Mouse (Mus musculus) thymus, postnatal 25 days (tissue): Measurements from ENCODE around the gene Cmtm8.

ENCODE experiments used
- DNase-seq: peaks from one replicate; pipeline ENCODE4 v3.0.0; 2022

Gene Cmtm8

DNA sequence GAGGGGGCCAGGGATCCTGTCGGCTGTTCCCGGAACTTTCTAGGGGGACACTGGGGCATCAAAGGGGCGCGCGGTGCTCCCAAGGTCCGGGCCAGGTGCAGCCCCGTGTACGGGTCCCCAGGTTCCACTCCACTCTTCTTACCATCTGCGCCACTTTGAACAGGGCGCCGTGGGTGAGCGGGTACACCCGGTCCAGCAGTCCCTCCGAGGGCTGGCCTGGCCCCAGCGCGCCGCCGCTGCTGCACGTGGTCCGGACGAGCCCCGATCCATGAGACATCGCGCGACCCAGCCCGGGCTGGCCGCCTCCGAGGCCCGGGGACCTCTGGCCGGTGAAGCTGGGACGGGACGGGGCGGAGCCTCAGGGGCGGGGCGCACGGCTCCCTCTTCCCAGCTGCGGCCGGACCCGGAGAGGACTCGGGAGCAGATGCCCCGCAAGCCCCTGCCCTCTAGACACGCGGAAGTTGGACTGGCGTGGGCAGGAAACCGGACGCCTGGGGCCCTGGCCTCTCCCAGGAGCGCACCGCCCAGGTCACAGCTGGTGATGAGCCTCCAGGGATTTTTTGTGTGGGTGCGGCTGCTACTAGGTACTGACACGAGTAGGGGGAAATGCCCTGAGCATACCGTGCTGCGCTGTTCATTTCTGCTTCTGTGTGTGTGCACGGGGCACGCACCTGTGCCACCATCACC, 62.3 kb downstream of the Cmtm8 start, which contains the start of gene Cmtm7:
Gene Cmtm7, minus strand, starts transcription at position 331 of the 687 bp plus-strand sequence.
- peak; percentile 82 for DNase-seq

DNA sequence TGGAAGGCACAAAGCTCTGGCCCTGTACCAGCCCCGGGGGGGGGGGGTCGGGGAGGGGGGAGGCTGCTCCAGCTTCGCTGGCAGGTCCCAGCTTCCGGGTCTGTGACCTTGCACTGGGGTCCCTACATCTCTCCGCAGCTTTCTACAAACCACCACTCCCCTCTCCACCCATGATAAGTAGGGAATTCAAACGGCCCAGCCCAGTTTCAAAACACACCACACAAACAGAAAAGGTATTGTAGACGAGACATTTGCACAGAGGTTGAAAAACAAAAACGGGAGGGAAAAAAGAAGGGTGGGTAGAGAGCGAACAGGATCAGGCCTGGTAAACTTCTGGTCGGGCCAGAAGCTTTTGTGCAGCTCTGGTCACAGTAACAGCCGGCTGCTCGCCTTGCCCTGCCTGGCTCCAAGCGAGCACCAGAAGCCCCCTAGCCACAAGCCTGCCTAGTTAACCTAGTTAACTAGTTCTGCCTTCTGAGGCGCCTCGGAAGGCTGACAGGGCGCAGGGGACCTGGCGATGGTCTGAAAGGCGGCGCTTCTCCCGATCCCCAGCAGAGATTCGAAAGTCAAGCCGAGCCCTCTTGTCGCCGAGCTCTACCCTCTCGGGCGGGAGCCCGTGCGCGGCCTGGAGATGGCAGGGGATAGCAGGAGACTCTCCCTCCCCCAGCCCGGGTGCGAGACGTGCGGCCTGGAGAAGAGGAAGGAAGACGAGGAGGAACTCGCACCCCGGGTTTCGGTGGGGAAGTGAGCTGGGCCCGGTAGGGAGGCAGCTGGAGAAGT, 63.0 kb downstream of the Cmtm8 start:
- DNase-seq = peak; percentile 71

DNA sequence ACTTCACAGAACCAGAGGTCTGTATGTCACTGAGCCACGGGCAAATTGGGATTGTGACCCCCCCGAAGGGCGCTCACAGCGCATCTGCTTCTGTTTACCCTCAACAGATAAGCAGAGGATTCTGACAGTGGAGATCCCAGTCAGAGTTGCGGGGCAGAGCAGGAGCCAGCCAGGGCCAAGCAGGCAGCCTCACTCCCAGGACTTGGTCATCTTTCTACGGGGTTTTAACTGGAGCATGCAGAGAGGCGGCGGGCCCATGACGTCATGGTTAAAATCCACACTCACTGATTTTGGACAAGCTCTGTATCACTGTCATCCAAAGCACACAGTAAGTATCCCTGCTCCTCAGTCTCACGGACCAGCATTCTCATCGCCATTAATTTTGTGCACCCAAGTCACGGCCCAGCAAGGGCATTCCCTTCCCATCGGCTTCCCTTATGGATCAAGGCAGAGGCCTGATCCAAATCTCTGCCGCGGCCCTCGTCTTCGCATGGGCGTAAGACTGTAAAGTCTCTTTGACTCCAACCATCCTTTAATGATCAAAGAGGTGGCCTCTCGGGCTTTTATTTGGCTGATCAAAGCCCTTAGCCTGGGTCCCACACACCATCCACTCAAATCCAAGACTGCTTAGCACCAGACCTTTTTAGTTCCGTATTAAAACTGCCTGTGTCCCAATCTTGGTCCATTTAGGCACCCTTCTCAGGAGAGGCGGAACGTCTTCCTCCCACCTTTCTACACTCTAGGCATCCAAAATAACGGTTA, 63.8 kb downstream of the Cmtm8 start:
- peak; percentile 34 for DNase-seq

- peak; percentile 35 for DNase-seq
Measured at GRCm38 (mm10) chr9:114778877-114779276, 65.1 kb downstream of the Cmtm8 start.

GRCm38 (mm10) chr9:114778047-114778390, 65.9 kb downstream of the Cmtm8 start:
- DNase-seq = peak; percentile 56

- peak; percentile 37 for DNase-seq
Measured at GRCm38 (mm10) chr9:114777178-114778046, 66.5 kb downstream of the Cmtm8 start.

DNA sequence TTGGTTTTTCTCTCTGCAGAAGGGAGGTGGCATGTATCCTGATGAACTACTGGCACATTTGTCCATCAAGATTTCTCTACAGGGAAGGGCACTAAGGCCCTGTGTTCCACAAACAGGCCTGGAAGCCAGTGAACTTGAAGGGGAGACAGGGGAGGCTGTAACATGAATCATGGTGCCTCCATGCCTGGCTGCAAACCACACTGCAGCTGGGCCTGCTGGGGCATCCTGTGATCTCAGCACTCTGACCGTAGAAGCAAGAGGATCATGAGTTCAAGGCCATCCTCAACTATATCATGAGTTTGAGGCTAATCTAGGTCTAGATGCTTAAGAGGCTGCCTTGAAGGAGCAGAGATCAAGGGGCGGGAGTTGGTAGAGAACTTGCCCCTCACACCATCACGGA, 67.6 kb downstream of the Cmtm8 start:
- DNase-seq = peak; percentile 51

DNA sequence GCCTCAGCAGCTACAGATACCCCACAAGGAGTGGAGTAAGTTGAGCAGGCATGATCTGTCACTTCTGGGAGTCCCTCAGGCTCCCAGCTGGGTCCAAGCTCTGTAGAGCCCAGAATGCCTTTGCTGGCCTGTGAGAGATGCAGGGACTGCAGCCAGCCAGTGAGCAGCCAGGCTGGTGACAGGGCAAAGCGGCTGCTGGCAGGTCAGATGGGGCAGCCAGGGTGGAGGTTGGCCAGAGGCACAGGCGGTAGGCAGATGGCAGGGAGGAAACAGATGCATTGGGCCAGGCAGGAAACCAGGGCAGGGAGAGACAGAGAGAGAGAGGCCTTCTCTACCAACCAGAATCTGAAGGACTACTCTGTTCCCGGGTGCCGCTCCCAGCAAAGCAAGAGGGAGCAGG, 68.7 kb downstream of the Cmtm8 start:
- DNase-seq = peak; percentile 73

GRCm38 (mm10) chr9:114774629-114775028, 69.3 kb downstream of the Cmtm8 start:
- DNase-seq = no peak

DNA sequence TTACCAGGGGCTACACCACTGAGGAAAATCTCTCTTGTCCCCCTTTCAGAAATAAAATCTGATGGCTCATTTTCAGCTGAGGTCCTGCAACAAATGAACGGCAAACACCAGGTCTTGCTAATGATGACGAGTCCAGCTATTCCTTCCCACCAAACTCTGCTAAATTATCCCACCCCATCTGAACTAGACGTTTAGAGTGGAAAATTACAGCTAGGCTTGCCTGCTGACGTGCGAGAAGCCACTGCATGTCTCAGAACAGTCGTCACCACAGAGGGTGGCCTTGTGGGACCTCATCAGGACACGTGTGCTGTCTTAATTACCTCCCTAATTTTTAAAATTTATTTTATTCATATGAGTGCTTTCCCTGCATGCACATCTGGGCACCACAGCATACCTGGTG, 72.4 kb downstream of the Cmtm8 start:
- no peak for DNase-seq

GRCm38 (mm10) chr9:114770224-114770623, 73.7 kb downstream of the Cmtm8 start:
- DNase-seq = peak; percentile 51

DNA sequence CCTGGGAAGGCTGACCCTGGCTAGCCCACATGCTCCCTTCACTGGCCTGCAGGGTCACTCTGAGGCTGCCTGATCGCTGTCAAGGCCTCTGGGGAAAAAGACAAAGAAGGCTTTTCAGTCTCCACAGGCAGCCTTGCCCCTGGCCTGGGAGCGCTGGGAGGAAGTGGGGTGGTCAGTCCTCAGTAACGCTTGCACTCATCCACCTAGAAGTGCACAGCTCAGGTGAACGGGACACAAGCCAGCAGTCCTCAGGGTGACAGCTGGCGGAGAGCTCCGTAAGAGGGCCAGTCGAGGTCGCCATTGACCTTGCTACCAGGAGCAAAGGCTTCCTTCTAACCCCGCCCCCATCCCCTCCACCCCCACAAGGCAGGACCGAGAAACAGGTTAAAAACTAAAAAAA, 75.9 kb downstream of the Cmtm8 start:
- DNase-seq = no peak

DNA sequence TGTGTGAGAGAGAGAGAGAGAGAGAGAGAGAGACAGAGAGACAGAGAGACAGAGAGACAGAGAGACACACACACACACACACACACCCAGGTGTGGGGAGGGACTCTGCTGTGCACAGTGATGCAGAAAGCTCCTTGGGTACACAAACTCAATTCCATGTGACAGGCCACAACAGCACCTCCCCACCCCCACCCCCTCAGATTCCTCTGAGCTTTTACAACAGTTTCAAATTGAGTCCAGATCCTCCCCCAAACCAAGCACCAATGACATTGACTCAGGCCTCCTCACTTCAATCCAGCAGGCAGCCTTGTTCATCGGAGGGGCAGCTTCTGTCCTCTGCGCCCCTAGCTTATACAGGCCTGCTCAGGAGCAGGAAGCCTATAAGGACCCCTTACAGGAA, 76.4 kb downstream of the Cmtm8 start:
- DNase-seq = no peak

DNA sequence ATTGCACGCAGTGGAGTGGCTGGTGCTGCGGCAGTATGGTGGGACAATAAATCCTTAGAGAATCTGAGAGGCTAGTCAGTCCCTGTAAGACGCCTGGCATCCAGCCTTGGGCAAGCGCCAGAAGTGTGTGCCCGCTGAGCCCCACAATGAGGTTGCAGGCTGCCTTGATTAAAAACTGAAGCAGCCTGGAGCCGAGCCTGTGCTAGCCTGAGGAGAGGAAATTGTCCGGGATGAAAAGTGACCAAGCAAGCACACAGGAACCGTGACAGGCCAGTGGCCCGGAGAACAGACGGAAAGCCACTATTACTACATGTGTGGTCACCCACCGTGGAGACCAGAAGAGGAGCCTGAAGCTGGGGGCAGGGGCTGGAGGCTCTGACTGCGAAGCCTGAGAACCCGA, 76.9 kb downstream of the Cmtm8 start:
- no peak for DNase-seq

DNA sequence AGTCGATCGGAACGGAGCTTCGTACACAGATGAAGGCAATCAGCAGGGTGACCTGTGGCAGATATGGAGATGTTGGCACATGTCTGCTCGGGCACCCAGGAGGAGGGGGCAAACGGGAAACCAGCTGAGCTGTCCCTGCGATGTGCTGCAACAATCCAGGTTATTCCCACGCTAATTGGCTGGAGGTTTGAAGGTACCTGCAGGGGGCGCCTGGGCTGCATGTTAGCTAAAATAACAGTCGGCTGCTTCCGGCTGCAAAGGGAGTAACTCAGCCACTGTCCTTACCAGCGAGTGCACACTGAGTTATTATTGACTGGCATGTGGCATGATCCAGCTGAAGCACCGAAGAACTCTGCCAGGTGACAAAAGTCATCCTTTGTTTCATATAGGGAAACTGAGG, 80.6 kb downstream of the Cmtm8 start:
- peak; percentile 61 for DNase-seq

DNA sequence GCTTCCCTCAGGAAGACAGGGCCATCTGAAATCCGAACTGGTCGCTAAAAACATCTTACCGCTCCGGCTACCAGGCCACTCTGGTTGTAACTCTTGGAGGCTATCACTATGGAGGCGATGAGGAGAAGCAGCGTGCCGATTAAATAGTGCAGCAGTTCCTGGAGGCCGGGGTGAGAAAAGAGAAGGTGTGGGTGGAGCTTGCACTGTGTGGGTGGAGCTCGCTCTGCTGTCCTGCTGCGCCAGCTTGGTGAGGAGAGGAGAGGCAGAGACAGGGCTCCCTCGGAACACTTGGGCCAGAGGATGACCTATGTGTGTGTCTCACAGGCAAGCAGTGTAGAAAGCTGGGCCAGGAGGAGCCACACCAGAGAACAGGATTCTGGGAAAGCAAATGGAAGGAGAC, 82.1 kb downstream of the Cmtm8 start:
- DNase-seq = no peak

DNA sequence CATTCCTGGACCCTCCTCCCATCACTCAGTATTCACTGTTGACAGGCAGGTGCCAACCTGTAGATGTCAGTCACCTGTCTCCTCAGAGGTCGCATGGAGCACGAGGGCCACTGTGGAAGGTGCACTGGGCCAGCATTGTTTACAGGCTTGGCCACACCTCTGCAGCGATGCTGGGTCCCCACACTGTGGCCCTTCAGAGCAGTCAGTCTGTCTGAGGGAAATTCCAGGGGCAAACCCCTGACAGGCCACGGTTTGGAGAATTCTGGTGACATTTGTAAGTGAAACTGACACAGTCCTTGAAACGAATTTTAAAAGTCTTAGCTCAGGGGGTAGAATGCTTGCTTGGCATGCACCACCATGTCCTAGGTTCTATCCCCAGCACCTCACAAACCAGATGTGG, 83.6 kb downstream of the Cmtm8 start:
- DNase-seq = no peak

DNA sequence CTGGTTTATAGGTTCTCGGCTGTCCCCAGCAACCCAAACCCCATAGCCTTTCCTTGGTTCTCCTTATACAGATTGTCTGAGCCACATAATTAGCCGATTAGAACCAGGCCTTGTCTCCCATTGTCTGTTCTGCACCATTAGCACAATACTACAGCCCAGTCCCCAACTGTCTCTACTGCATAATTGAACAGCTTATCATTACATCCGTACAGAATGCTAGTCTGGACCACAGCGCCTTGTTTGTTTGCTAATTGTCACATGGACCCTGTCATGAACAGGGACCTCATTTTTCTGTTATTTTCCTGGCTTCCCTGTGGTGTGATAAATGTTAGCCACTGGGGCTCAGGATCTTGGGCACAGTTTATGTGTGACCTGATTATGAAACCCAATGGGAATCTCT, 84.1 kb downstream of the Cmtm8 start:
- DNase-seq = no peak

- no peak for DNase-seq
Measured at GRCm38 (mm10) chr9:114758801-114759200, 85.2 kb downstream of the Cmtm8 start.

- DNase-seq = no peak
Measured at GRCm38 (mm10) chr9:114758272-114758671, 85.7 kb downstream of the Cmtm8 start.

DNA sequence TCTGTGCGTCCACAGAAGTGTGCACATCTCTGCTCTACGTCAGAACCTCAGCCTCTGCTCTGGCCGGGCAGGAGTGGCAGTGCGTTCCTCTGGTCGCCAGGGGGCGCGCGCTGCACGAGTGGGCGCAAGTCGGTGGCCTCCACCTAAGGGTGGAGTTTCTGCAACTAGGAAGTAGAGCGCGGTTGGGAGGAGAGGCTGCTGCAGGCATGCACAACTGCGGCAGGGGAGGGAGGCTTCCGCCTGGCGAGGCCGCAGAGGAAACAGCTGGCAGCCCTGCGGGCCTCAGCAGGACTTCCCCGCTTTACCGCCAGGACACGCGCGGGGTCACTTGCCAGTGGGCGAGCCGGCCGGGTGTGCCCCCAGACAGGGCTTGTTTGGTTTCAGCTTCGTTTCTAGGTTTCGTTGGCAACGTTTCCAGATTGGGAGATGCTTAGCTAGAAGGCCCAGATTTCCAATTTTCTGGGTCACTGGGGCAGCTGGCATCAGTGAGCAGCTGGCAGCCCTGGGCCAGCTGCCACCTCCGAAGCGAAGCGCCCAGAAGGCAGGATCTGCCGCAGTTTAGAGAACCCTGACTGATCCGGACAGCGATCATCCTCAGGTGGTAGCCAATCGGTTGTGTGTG, 91.0 kb downstream of the Cmtm8 start:
- DNase-seq = peak; percentile 97

DNA sequence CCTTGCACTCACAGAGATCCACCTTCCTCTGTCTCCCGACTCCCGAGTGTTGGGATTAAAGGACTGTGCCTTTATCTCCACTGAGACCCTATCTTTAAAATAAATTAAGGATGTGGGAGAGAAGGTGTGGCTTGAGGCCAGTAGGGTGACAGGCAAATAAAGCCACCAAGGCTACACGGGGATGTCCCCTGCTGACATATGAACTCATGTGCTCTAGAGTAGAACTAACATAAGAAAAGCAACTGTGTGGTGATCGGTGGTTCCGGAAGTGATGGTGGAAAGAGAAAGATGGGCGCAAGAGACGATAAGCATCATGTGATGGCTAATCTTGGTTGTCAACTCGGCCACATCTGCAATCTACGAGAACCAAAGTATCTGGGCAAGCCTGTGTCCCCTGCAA, 91.6 kb downstream of the Cmtm8 start:
- no peak for DNase-seq
